Mouse (Mus musculus): ENCODE measurements at regions not wholly inside any gene's neighbourhood (a gene's known extent, or its start where the extent isn't known, plus 50 kb on each side); places are given as distances from the start of the nearest gene placed in this dataset.

DNA sequence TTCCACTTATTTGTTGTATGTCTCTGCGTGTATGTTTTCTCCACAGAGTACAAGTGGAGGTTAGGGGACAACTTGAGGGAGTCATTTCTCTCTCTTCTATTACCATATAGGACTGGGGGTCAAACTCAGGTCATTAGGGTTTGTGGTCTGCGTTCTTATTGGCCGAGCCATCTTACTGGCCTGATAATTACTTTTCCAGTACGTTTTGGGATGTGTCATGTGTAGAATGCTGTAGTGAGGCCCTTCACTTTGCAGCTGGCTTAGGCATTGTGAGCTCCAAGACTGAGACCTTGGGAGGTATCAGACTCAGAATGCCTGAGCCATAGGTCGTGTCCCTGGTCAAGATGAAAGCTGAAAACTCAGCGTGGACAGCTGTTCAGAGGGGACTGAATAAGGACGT, 161.7 kb upstream of the 4931429L15Rik start:
- TF ChIP-seq CTCF (IDR thresholded peaks at IDR 0.05; ENCODE audit: low read depth) (no peak), EP300 (IDR thresholded peaks at IDR 0.05; ENCODE audit: low read depth) (no peak)

Measured in liver, postnatal 0 days (tissue).